ENCODE assay signal across 8 mouse cellular contexts in genomic region chr12:55315192-55315591, GRCm38 (mm10). TPM values are rescaled to one million over a fixed set of nuclear protein-coding genes. Genes with fewer than 3 reads are reported as not detected.
DNase-seq lines count a peak whose midpoint lies in the region; ATAC-seq and TF ChIP-seq lines count a peak whose summit lies in the region.

No protein-coding gene starts in this region.

- no peak overlapping the region for H3K27ac ChIP-seq in forebrain, embryonic 13.5 days
- H3K27ac ChIP-seq in forebrain, embryonic 12.5 days: no peak overlapping the region
- H3K27ac ChIP-seq in forebrain, embryonic 14.5 days (ENCODE audit: low read depth, low read length): no peak overlapping the region
- H3K27ac ChIP-seq in hindbrain, embryonic 16.5 days (ENCODE audit: low read depth, low read length): no peak overlapping the region
- no peak overlapping the region for H3K27ac ChIP-seq in spleen, adult 2 months (ENCODE audit: insufficient read depth, low read length)

- no peaks in the 10 kb centered on the region for H3K4me1 ChIP-seq in forebrain, embryonic 13.5 days
- H3K4me1 ChIP-seq in forebrain, embryonic 12.5 days: no peaks in the 10 kb centered on the region
- H3K4me1 ChIP-seq in forebrain, embryonic 14.5 days (ENCODE audit: control insufficient read depth, insufficient read depth, low read length): no peaks in the 10 kb centered on the region
- H3K4me1 ChIP-seq in hindbrain, embryonic 16.5 days (ENCODE audit: control insufficient read depth, insufficient read depth, low read depth, low read length): no peaks in the 10 kb centered on the region
- H3K4me1 ChIP-seq in spleen, adult 2 months (ENCODE audit: control insufficient read depth, insufficient read depth, insufficient read length): no peaks in the 10 kb centered on the region

- no peaks in the 10 kb centered on the region for H3K9me3 ChIP-seq in forebrain, embryonic 13.5 days (replicated peaks)
- H3K9me3 ChIP-seq in forebrain, embryonic 12.5 days: no peaks in the 10 kb centered on the region
- no peaks in the 10 kb centered on the region for H3K9me3 ChIP-seq in forebrain, embryonic 14.5 days (replicated peaks; ENCODE audit: control insufficient read depth, low read length)
- no peaks in the 10 kb centered on the region for H3K9me3 ChIP-seq in hindbrain, embryonic 16.5 days (ENCODE audit: control insufficient read depth, low read length)

- no peak overlapping the region for H3K4me3 ChIP-seq in forebrain, embryonic 13.5 days
- H3K4me3 ChIP-seq in forebrain, embryonic 12.5 days (replicated peaks): no peak overlapping the region
- no peak overlapping the region for H3K4me3 ChIP-seq in forebrain, embryonic 14.5 days (ENCODE audit: low read depth, low read length)
- H3K4me3 ChIP-seq in hindbrain, embryonic 16.5 days (ENCODE audit: low read length): no peak overlapping the region
- H3K4me3 ChIP-seq in spleen, adult 2 months (ENCODE audit: extremely low read depth, insufficient read depth, insufficient read length): no peak overlapping the region

- H3K4me2 ChIP-seq in forebrain, embryonic 13.5 days: no peak overlapping the region
- H3K4me2 ChIP-seq in forebrain, embryonic 12.5 days: no peak overlapping the region
- no peak overlapping the region for H3K4me2 ChIP-seq in forebrain, embryonic 14.5 days (ENCODE audit: low read length)
- H3K4me2 ChIP-seq in hindbrain, embryonic 16.5 days (ENCODE audit: low read length): no peak overlapping the region

- no peaks in the 10 kb centered on the region for H3K27me3 ChIP-seq in forebrain, embryonic 13.5 days
- H3K27me3 ChIP-seq in forebrain, embryonic 12.5 days: no peaks in the 10 kb centered on the region
- no peaks in the 10 kb centered on the region for H3K27me3 ChIP-seq in forebrain, embryonic 14.5 days (replicated peaks; ENCODE audit: control insufficient read depth, insufficient read depth, low read length)
- H3K27me3 ChIP-seq in hindbrain, embryonic 16.5 days (replicated peaks; ENCODE audit: control insufficient read depth, insufficient read depth, low read length): no peaks in the 10 kb centered on the region
- no peaks in the 10 kb centered on the region for H3K27me3 ChIP-seq in spleen, adult 2 months (ENCODE audit: control insufficient read depth, insufficient read depth, low read length)

- peaks cover 8% of the 10 kb centered on the region for H3K36me3 ChIP-seq in forebrain, embryonic 13.5 days (ENCODE audit: poor library complexity, severe bottlenecking)
- 0 out of 2 replicates have a peak, but pooled peaks cover 6% of the 10 kb centered on the region for H3K36me3 ChIP-seq in forebrain, embryonic 12.5 days (replicated peaks)
- 0 out of 2 replicates have a peak, but pooled peaks cover 5% of the 10 kb centered on the region for H3K36me3 ChIP-seq in forebrain, embryonic 14.5 days (ENCODE audit: control insufficient read depth, insufficient read depth, low read length)
- H3K36me3 ChIP-seq in hindbrain, embryonic 16.5 days (ENCODE audit: control insufficient read depth, insufficient read depth, low read length): no peaks in the 10 kb centered on the region
- H3K36me3 ChIP-seq in spleen, adult 2 months (ENCODE audit: control insufficient read depth, insufficient read depth, low read length): 0 out of 2 replicates have a peak, but pooled peaks cover 1% of the 10 kb centered on the region

- no peak for TF ChIP-seq CTCF in spleen, adult 2 months (IDR thresholded peaks at IDR 0.05; ENCODE audit: extremely low read depth, insufficient read depth, insufficient read length, insufficient replicate concordance)

- peak; percentile 57 for ATAC-seq in forebrain, embryonic 13.5 days
- no peak for ATAC-seq in forebrain, embryonic 12.5 days (ENCODE audit: low FRiP score)
- 0 out of 2 replicates have a peak, but pooled peaks have one; percentile 48 for ATAC-seq in forebrain, embryonic 14.5 days
- peak; percentile 45; the same call in 1 of the 2 replicates for ATAC-seq in hindbrain, embryonic 16.5 days
- ATAC-seq in megakaryocyte-erythroid progenitor cell, adult 5-6 weeks (replicated peaks; ENCODE audit: low FRiP score, low TSS enrichment, poor library complexity, severe bottlenecking): peak; percentile 82

- peak; percentile 62 for DNase-seq in c-Kit-negative CD71-positive TER-119-positive erythroid progenitor cells, embryonic 14.5 days (ENCODE audit: low read depth, low spot score)
- peak; percentile 94 for DNase-seq in forebrain, embryonic 14.5 days (ENCODE audit: low spot score)
- peak; percentile 16 to 40 for DNase-seq in layer of hippocampus, postnatal 36 days
- DNase-seq in spleen, adult 2 months (ENCODE audit: low read depth in 1 of 2, low spot score in 2 of 2): peak; percentile 72 to 88

- TF ChIP-seq POLR2A in spleen, adult 2 months (IDR thresholded peaks at IDR 0.05; ENCODE audit: low read depth, low read length): no peak

- H3K9ac ChIP-seq in forebrain, embryonic 13.5 days: no peak overlapping the region
- H3K9ac ChIP-seq in forebrain, embryonic 12.5 days: no peak overlapping the region
- H3K9ac ChIP-seq in forebrain, embryonic 14.5 days (ENCODE audit: low read length): no peak overlapping the region
- H3K9ac ChIP-seq in hindbrain, embryonic 16.5 days (ENCODE audit: low read depth, low read length): no peak overlapping the region

- WGBS in forebrain, embryonic 13.5 days: 45% methylated on average over 5 of the region's 5 CpGs
- 53% methylated on average over 5 of the region's 5 CpGs for WGBS in forebrain, embryonic 12.5 days
- WGBS in forebrain, embryonic 14.5 days: 42% methylated on average over 5 of the region's 5 CpGs
- WGBS in hindbrain, embryonic 16.5 days: 48% methylated on average over 5 of the region's 5 CpGs
- 32% methylated on average over 5 of the region's 5 CpGs for WGBS in spleen, adult 2 months

RNA-seq across cellular contexts. Expression of gene Ppp2r3c, which starts 12.4 kb away (rescaled TPM):
- polyA plus RNA-seq in forebrain, embryonic 13.5 days (2015; fragmentation: Nextera tagmentation; extraction: Ambion mirVana): 27.1 and 28.1 TPM in 2 replicates
- 27.1 and 28.3 TPM in 2 replicates for polyA plus RNA-seq in forebrain, embryonic 12.5 days (2016; fragmentation: Nextera tagmentation; extraction: Ambion mirVana)
- 24.0 and 26.5 TPM in 2 replicates for polyA plus RNA-seq in forebrain, embryonic 14.5 days (2014; fragmentation: Nextera tagmentation; extraction: Ambion mirVana)
- polyA plus RNA-seq in hindbrain, embryonic 16.5 days (2015; fragmentation: Nextera tagmentation; extraction: Ambion mirVana): 18.0 and 23.2 TPM in 2 replicates
- 10 to 100 TPM; 11.9 to 14.4 TPM for total RNA-seq in layer of hippocampus, postnatal 36 days (2021)
- total RNA-seq in megakaryocyte-erythroid progenitor cell, adult 5-6 weeks (2014; fragmentation: Nextera tagmentation): 29.6 and 36.6 TPM in 2 replicates
- 24.5 and 28.1 TPM in 2 replicates for total RNA-seq in megakaryocyte-erythroid progenitor cell, adult 5-6 weeks (2017)
- polyA plus RNA-seq in spleen, adult 2 months (2012; rRNA removed): 1.1 and 1.2 TPM in 2 replicates

RNA-seq across cellular contexts. Expression of gene 1110008L16Rik, which starts 15.8 kb away (rescaled TPM):
- 8.9 and 12.3 TPM in 2 replicates for polyA plus RNA-seq in forebrain, embryonic 13.5 days (2015; fragmentation: Nextera tagmentation; extraction: Ambion mirVana)
- polyA plus RNA-seq in forebrain, embryonic 12.5 days (2016; fragmentation: Nextera tagmentation; extraction: Ambion mirVana): 13.2 and 14.1 TPM in 2 replicates
- polyA plus RNA-seq in forebrain, embryonic 14.5 days (2014; fragmentation: Nextera tagmentation; extraction: Ambion mirVana): 12.1 and 13.9 TPM in 2 replicates
- polyA plus RNA-seq in hindbrain, embryonic 16.5 days (2015; fragmentation: Nextera tagmentation; extraction: Ambion mirVana): 9.4 and 12.0 TPM in 2 replicates
- total RNA-seq in layer of hippocampus, postnatal 36 days (2021): 1 to 10 TPM; 8.3 to 9.1 TPM
- total RNA-seq in megakaryocyte-erythroid progenitor cell, adult 5-6 weeks (2014; fragmentation: Nextera tagmentation): 31.6 and 45.5 TPM in 2 replicates
- 40.3 and 47.5 TPM in 2 replicates for total RNA-seq in megakaryocyte-erythroid progenitor cell, adult 5-6 weeks (2017)
- 1.4 and 1.7 TPM in 2 replicates for polyA plus RNA-seq in spleen, adult 2 months (2012; rRNA removed)

Comparison
In these comparisons a context has a peak if more than half of its experiments do, and no peak if none do; other contexts are left out.
1. DNase-seq: peak in every context shown above with its lines; median percentile 94 in forebrain, embryonic 14.5 days; 80 in spleen, adult 2 months; 62 in c-Kit-negative CD71-positive TER-119-positive erythroid progenitor cells, embryonic 14.5 days; 28 in layer of hippocampus, postnatal 36 days.